Mouse (Mus musculus) small intestine, adult 2 months (tissue): Measurements from ENCODE around the gene Ube2e3.

Experiments used
- CTCF ChIP-seq: fragments of 200-500 bp; IDR thresholded peaks from 2 replicates; pipeline ENCODE4 v1.5.1; 2012; ENCODE audit warnings: low read depth, mild to moderate bottlenecking, control low read depth, inconsistent platforms, low read length, moderate library complexity, mixed read lengths; ENCODE audit not compliant: insufficient replicate concordance, insufficient read length; ENCODE audit errors: extremely low read depth
- POLR2A ChIP-seq: fragments of 200-500 bp; IDR thresholded peaks from 2 replicates; pipeline ENCODE4 v1.6.1; 2012; ENCODE audit warnings: low read depth, mild to moderate bottlenecking, control low read depth, inconsistent platforms, low read length, moderate library complexity

- TF ChIP-seq POLR2A (no peak), CTCF (no peak)
Measured at GRCm38 (mm10) chr2:78931358-78931757, 63.4 kb downstream of the Ube2e3 start.
